Mouse (Mus musculus): ENCODE results near the gene Selenoh.

The Selenoh gene

GRCm38 (mm10) chr2:84626366-84626975 is 44.1 kb downstream of the Selenoh start:
- DNase-seq: no peak

GRCm38 (mm10) chr2:84624201-84624600 is 46.4 kb downstream of the Selenoh start:
- no peak for DNase-seq

DNA sequence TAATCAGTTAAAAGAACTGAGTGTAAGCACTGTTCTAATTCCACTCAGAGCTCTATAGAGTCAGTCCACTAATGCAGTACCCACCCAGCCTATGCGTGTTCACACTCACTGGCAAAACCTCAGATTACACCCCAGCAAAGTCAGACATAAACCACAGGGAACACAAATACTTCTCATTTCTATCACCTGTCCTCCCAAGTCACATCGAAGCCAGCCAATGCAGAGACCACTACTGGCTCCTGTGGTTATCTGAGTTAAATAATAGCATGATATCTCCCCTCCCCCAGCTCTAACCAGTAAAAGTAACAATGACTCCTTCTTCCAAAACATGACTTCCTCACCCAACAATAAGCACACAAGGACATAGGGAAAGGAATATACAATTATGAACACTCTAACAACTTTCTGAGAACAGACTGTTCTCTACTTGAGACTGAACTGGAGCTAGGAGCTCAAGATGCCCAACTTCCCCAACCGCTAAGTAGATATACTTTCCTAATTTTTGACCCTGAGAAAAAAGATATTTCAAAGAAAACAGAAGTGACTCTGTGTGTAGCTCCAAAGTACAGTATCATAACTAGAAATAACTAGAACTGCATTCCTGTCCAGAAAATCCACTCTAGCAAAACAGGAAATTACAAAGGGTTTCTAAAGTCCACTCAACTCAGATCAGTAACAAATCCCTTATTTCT is 47.0 kb downstream of the Selenoh start:
- no peak for DNase-seq

DNA sequence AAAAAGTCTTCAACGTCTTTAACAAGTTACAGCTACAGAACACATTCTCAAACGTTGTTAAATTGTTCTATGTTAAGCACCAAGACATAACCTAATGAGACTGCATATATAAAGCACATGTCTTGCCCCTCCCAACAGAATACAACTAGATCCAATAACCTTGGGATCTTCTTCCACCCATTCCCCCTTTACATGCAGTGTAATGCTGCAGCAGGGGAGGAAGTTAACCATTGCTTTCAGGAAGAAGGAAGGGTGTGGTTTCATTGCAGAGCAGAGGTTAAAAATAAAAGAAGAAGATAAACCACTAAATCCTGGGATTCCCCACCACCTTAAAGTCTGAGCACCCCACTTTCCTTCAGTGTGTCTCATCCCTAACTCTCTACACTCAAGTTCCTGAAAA is 47.9 kb downstream of the Selenoh start:
- no peak for DNase-seq

GRCm38 (mm10) chr2:84619646-84620340 is 50.8 kb downstream of the Selenoh start:
- DNase-seq: no peak
